Mouse (Mus musculus): ENCODE data around the gene Sun5. TPM values are rescaled to one million over a fixed set of nuclear protein-coding genes. Genes with fewer than 3 reads are reported as not detected.
"Not testable (repeated sequence)": the region's sequence is repeated elsewhere in the genome, so short reads cannot be mapped to it uniquely, and the experiment has no call there.

Gene Sun5
- polyA plus RNA-seq, 1 experiment from 2014 or later = not detected

GRCm38 (mm10) chr2:153851030-153851360 is 19.9 kb downstream of the Sun5 start:
- Histone ChIP-seq H3K27me3 (no peaks in the 10 kb centered on the region), H3K36me3 (no peaks in the 10 kb centered on the region), H3K9me3 (no peaks in the 10 kb centered on the region), H3K4me2 (no peak overlapping the region), H3K4me3 (no peak overlapping the region), H3K9ac (no peak overlapping the region), H3K4me1 (replicated peaks) (no peaks in the 10 kb centered on the region), H3K27ac (replicated peaks) (no peak overlapping the region)
- ATAC-seq (ENCODE audit: low FRiP score, low read depth) = no peak
- 62% methylated on average over 4 of the region's 4 CpGs for WGBS

GRCm38 (mm10) chr2:153850351-153851029 is 20.4 kb downstream of the Sun5 start:
- H3K9me3 ChIP-seq = no peaks in the 10 kb centered on the region
- H3K27me3 ChIP-seq = no peaks in the 10 kb centered on the region
- no peak overlapping the region for H3K4me3 ChIP-seq
- H3K36me3 ChIP-seq = no peaks in the 10 kb centered on the region
- ATAC-seq (ENCODE audit: low FRiP score, low read depth) = no peak
- no peaks in the 10 kb centered on the region for H3K4me1 ChIP-seq (replicated peaks)
- H3K4me2 ChIP-seq = no peak overlapping the region
- H3K27ac ChIP-seq (replicated peaks) = no peak overlapping the region
- H3K9ac ChIP-seq = no peak overlapping the region
- WGBS = 87% methylated on average over 6 of the region's 6 CpGs

GRCm38 (mm10) chr2:153848389-153848788 is 22.5 kb downstream of the Sun5 start:
- H3K27me3 ChIP-seq = no peaks in the 10 kb centered on the region
- H3K9ac ChIP-seq = no peak overlapping the region
- H3K27ac ChIP-seq (replicated peaks) = no peak overlapping the region
- H3K4me1 ChIP-seq (replicated peaks) = no peaks in the 10 kb centered on the region
- H3K9me3 ChIP-seq = no peaks in the 10 kb centered on the region
- ATAC-seq (ENCODE audit: low FRiP score, low read depth) = no peak
- no peak overlapping the region for H3K4me2 ChIP-seq
- H3K36me3 ChIP-seq = no peaks in the 10 kb centered on the region
- 77% methylated on average over 3 of the region's 3 CpGs for WGBS
- no peak overlapping the region for H3K4me3 ChIP-seq

- H3K4me3 ChIP-seq = no peak overlapping the region
- H3K4me2 ChIP-seq = no peak overlapping the region
- no peaks in the 10 kb centered on the region for H3K27me3 ChIP-seq
- no peak for ATAC-seq (ENCODE audit: low FRiP score, low read depth)
- H3K9me3 ChIP-seq = no peaks in the 10 kb centered on the region
- WGBS = 88% methylated on average over 8 of the region's 8 CpGs
- no peaks in the 10 kb centered on the region for H3K36me3 ChIP-seq
- no peak overlapping the region for H3K27ac ChIP-seq (replicated peaks)
- no peak overlapping the region for H3K9ac ChIP-seq
- no peaks in the 10 kb centered on the region for H3K4me1 ChIP-seq (replicated peaks)
Observed at GRCm38 (mm10) chr2:153842854-153843253, 28.0 kb downstream of the Sun5 start.

- H3K4me2 ChIP-seq = no peak overlapping the region
- H3K36me3 ChIP-seq = no peaks in the 10 kb centered on the region
- no peaks in the 10 kb centered on the region for H3K9me3 ChIP-seq
- H3K9ac ChIP-seq = no peak overlapping the region
- WGBS = 93% methylated on average over 8 of the region's 8 CpGs
- no peak for ATAC-seq (ENCODE audit: low FRiP score, low read depth)
- H3K27me3 ChIP-seq = no peaks in the 10 kb centered on the region
- no peak overlapping the region for H3K27ac ChIP-seq (replicated peaks)
- H3K4me1 ChIP-seq (replicated peaks) = no peaks in the 10 kb centered on the region
- no peak overlapping the region for H3K4me3 ChIP-seq
Observed at GRCm38 (mm10) chr2:153833291-153833690, 37.6 kb downstream of the Sun5 start.

GRCm38 (mm10) chr2:153828704-153829103 is 42.2 kb downstream of the Sun5 start:
- H3K4me3 ChIP-seq = no peak overlapping the region
- no peak for ATAC-seq (ENCODE audit: low FRiP score, low read depth)
- H3K27ac ChIP-seq (replicated peaks) = no peak overlapping the region
- WGBS = 91% methylated on average over 7 of the region's 7 CpGs
- no peaks in the 10 kb centered on the region for H3K9me3 ChIP-seq
- no peaks in the 10 kb centered on the region for H3K27me3 ChIP-seq
- H3K36me3 ChIP-seq = no peaks in the 10 kb centered on the region
- H3K9ac ChIP-seq = no peak overlapping the region
- H3K4me2 ChIP-seq = no peak overlapping the region
- H3K4me1 ChIP-seq (replicated peaks) = peaks cover 6% of the 10 kb centered on the region; the same call in 1 of the 2 replicates

- H3K9me3 ChIP-seq = no peaks in the 10 kb centered on the region
- H3K9ac ChIP-seq = no peak overlapping the region
- H3K36me3 ChIP-seq = no peaks in the 10 kb centered on the region
- no peak overlapping the region for H3K4me3 ChIP-seq
- H3K4me2 ChIP-seq = no peak overlapping the region
- WGBS = 84% methylated on average over 8 of the region's 8 CpGs
- no peak for ATAC-seq (ENCODE audit: low FRiP score, low read depth)
- H3K27ac ChIP-seq (replicated peaks) = no peak overlapping the region
- peaks cover 6% of the 10 kb centered on the region; the same call in 1 of the 2 replicates for H3K4me1 ChIP-seq (replicated peaks)
- no peaks in the 10 kb centered on the region for H3K27me3 ChIP-seq
Observed at GRCm38 (mm10) chr2:153827171-153827830, 43.6 kb downstream of the Sun5 start.

GRCm38 (mm10) chr2:153825900-153826299 is 45.0 kb downstream of the Sun5 start:
- H3K4me3 ChIP-seq; H3K9ac ChIP-seq; H3K4me2 ChIP-seq; ATAC-seq (ENCODE audit: low FRiP score, low read depth); H3K4me1 ChIP-seq (replicated peaks); H3K27ac ChIP-seq (replicated peaks); H3K9me3 ChIP-seq; H3K36me3 ChIP-seq; H3K27me3 ChIP-seq: not testable (repeated sequence)
- WGBS = 75% methylated on average over 32 of the region's 32 CpGs

- ATAC-seq (ENCODE audit: low FRiP score, low read depth) = peak; percentile 61; the same call in 1 of the 2 replicates
- Histone ChIP-seq H3K4me3 (no peak overlapping the region), H3K36me3 (no peaks in the 10 kb centered on the region), H3K9ac (no peak overlapping the region), H3K9me3 (no peaks in the 10 kb centered on the region), H3K4me2 (no peak overlapping the region), H3K27ac (replicated peaks) (no peak overlapping the region), H3K27me3 (no peaks in the 10 kb centered on the region), H3K4me1 (replicated peaks) (peaks cover 6% of the 10 kb centered on the region; the same call in 1 of the 2 replicates)
- 61% methylated on average over 6 of the region's 6 CpGs for WGBS
Observed at GRCm38 (mm10) chr2:153824593-153824992, 46.3 kb downstream of the Sun5 start.

GRCm38 (mm10) chr2:153822005-153822543 is 48.8 kb downstream of the Sun5 start:
- ATAC-seq (ENCODE audit: low FRiP score, low read depth) = no peak
- no peak overlapping the region for H3K9ac ChIP-seq
- WGBS = 94% methylated on average over 2 of the region's 2 CpGs
- H3K36me3 ChIP-seq = no peaks in the 10 kb centered on the region
- no peak overlapping the region for H3K4me3 ChIP-seq
- H3K27me3 ChIP-seq = no peaks in the 10 kb centered on the region
- peaks cover 6% of the 10 kb centered on the region; the same call in 1 of the 2 replicates for H3K4me1 ChIP-seq (replicated peaks)
- no peaks in the 10 kb centered on the region for H3K9me3 ChIP-seq
- no peak overlapping the region for H3K4me2 ChIP-seq
- no peak overlapping the region for H3K27ac ChIP-seq (replicated peaks)

GRCm38 (mm10) chr2:153809921-153810320 is 61.0 kb downstream of the Sun5 start:
- 81% methylated on average over 3 of the region's 3 CpGs for WGBS
- Histone ChIP-seq H3K36me3 (no peaks in the 10 kb centered on the region), H3K27me3 (no peaks in the 10 kb centered on the region), H3K27ac (replicated peaks) (no peak overlapping the region), H3K4me2 (no peak overlapping the region), H3K4me3 (no peak overlapping the region), H3K9me3 (no peaks in the 10 kb centered on the region), H3K9ac (no peak overlapping the region), H3K4me1 (replicated peaks) (no peaks in the 10 kb centered on the region)
- no peak for ATAC-seq (ENCODE audit: low FRiP score, low read depth)

GRCm38 (mm10) chr2:153808841-153809240 is 62.0 kb downstream of the Sun5 start:
- WGBS = 89% methylated on average over 6 of the region's 6 CpGs
- no peak for ATAC-seq (ENCODE audit: low FRiP score, low read depth)

More at GRCm38 (mm10) chr2:153808841-153809240, 62.0 kb downstream of the Sun5 start:
- H3K4me3 ChIP-seq = no peak overlapping the region
- H3K27ac ChIP-seq (replicated peaks) = no peak overlapping the region
- no peaks in the 10 kb centered on the region for H3K36me3 ChIP-seq
- no peaks in the 10 kb centered on the region for H3K4me1 ChIP-seq (replicated peaks)
- H3K9ac ChIP-seq = no peak overlapping the region
- no peak overlapping the region for H3K4me2 ChIP-seq
- no peaks in the 10 kb centered on the region for H3K27me3 ChIP-seq
- H3K9me3 ChIP-seq = no peaks in the 10 kb centered on the region
